Mouse (Mus musculus): ENCODE measurements around the gene Pold1.

- no peak for TF ChIP-seq POLR2A (IDR thresholded peaks at IDR 0.05; ENCODE audit: borderline replicate concordance, extremely low read depth, low read depth, low read length)
- no peak for TF ChIP-seq CTCF (IDR thresholded peaks at IDR 0.05; ENCODE audit: insufficient read depth, low read length)
Observed at GRCm38 (mm10) chr7:44598336-44598735, 49.7 kb upstream of the Pold1 start.
